Mouse (Mus musculus): ENCODE data around the gene Plscr3.
A peak's percentile ranks its signal among the peaks of the same experiment; 100 is the strongest.

Plscr3 gene

DNA sequence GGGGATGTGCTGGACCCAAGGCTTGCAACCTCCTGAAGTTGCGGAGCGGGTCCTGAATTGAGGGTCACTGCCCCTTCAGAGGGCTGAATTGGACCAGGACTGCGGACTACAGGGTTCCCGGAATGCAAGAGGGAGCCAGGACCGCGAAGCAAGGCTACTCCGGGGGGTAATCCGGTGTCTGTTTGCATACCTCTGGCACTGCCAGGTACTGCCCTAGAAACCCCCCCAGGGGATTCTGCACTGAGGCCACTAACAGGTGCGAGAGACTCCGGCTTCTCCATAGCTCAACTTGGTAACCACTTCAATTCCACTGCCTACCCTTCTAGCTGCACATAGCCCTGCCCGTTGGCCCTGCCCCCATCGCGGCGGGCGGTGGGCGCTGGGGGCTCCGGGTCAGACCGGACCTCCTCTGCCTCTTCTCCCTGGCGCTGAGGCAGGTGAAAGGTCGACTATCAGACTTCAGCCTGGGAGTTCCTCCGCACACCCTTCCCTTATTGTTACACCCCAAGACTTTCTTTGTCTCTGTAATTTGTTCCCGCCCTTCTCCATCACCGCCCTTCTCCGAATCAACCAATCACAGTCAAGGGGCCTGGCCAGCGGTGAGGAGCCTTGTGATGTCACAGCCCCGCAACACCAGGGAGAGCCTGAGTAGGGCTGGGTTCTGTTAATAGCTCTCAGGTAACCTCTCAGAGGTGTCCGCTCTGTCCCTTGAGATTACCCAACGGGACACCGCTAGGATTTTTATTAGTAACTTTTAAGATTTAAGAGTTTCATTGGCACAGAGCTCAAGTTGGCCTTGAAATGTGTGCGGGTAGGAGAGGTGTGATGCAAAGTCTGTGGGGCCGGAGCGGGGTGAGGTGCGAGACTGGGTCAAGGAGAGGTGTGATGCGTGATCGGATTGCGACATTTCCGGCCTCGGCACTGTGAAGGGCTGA is 54.6 kb downstream of the Plscr3 start, which contains the start of the genes 2810408A11Rik and Neurl4:
Gene 2810408A11Rik, minus strand, starts transcription at position 517 of the 935 bp plus-strand sequence.
Gene Neurl4, plus strand, starts transcription at position 602 of the 935 bp plus-strand sequence.
- DNase-seq, result peak; percentile 87 to 90

DNA sequence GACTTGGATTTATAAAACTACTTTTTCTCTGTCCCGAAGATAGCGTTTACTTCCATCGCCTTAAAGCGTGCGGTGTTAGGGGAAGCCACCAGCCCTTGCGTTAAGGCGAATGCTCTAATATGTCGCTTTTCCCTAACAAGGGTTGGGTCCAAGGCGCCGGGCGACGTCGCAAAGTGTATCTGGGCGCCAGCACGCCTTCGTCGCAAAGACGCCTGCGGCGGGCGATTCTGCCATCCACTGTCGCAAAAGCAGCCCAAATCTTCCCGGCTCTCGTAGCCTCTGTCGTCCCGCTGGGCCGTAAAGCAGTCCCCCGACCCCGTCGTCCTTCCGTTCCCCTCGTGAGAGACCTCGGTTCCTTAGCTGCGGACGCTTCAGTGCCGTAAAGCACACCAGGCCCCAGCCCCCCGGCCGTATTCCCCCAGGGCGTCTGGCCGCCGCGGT is 55.2 kb downstream of the Plscr3 start:
- DNase-seq, result peak; percentile 95

All from cerebellum, postnatal 25 days (tissue).